Mouse (Mus musculus): ENCODE data around the gene Erc2.

GRCm38 (mm10) chr14:28231241-28231640, 609.0 kb downstream of the Erc2 start:
- TF ChIP-seq CTCF (IDR thresholded peaks at IDR 0.05; ENCODE audit: extremely low read depth, insufficient read length, insufficient replicate concordance, low read depth, low read length) (no peak), POLR2A (IDR thresholded peaks at IDR 0.05; ENCODE audit: low read depth, low read length) (no peak)
